Mouse (Mus musculus) CH12.LX (cell line): ENCODE data around the gene Crtc3.

Source experiments
- CHD1 ChIP-seq: IDR thresholded peaks from 2 replicates; pipeline ENCODE4 v1.6.1; 2012; ENCODE audit warnings: low read depth, low read length, improper control_type of control experiment, inconsistent platforms
- EP300 ChIP-seq: IDR thresholded peaks from 2 replicates; pipeline ENCODE4 v1.6.1; 2011; ENCODE audit warnings: low read length, improper control_type of control experiment
- GABPA ChIP-seq: IDR thresholded peaks from 2 replicates; pipeline ENCODE4 v1.6.1; 2012; ENCODE audit warnings: low read depth, low read length, improper control_type of control experiment, inconsistent platforms; ENCODE audit not compliant: insufficient replicate concordance
- MAFK ChIP-seq: IDR thresholded peaks from 2 replicates; pipeline ENCODE4 v1.6.1; 2011; ENCODE audit warnings: low read length, improper control_type of control experiment; ENCODE audit not compliant: insufficient replicate concordance
- NRF1 ChIP-seq: IDR thresholded peaks from 2 replicates; pipeline ENCODE4 v1.6.1; 2014; ENCODE audit warnings: low read depth, mild to moderate bottlenecking, inconsistent platforms, low read length, improper control_type of control experiment, moderate library complexity
- POLR2A ChIP-seq: IDR thresholded peaks from 2 replicates; pipeline ENCODE4 v1.6.1; 2011; ENCODE audit warnings: low read depth, mild to moderate bottlenecking, improper control_type of control experiment, low read length
- USF1 ChIP-seq: IDR thresholded peaks from 2 replicates; pipeline ENCODE4 v1.6.1; 2014; ENCODE audit warnings: low read depth, mild to moderate bottlenecking, inconsistent platforms, low read length, improper control_type of control experiment
- ZC3H11A ChIP-seq: IDR thresholded peaks from 2 replicates; pipeline ENCODE4 v1.6.1; 2012; ENCODE audit warnings: low read depth, mild to moderate bottlenecking, inconsistent platforms, low read length, improper control_type of control experiment
- ZKSCAN1 ChIP-seq: IDR thresholded peaks from 2 replicates; pipeline ENCODE4 v1.6.1; 2012; ENCODE audit warnings: low read depth, inconsistent platforms, low read length, improper control_type of control experiment, borderline replicate concordance

DNA sequence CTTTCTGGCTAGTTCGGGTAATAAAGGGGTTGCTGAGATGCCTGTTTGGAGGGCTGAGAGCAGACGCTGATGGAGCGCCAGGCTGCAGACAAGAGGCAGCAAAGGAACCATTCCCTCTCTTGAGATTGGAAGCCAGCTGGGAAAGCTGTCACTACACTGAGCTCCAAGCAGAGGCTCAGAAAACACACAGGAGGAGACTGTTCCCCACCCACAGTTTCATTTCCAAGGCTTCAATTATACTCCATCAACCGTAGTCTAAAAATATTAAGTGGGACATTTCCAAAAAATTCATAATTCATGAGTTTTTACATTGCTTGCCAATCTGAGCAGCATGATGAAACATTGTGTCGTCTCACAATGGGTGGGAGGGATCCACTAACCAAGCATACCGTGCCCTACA is 2.5 kb upstream of the Crtc3 start:
- TF ChIP-seq EP300 (no peak), POLR2A (no peak), GABPA (no peak), ZC3H11A (no peak), NRF1 (no peak), ZKSCAN1 (no peak), MAFK (no peak), CHD1 (no peak), USF1 (no peak)
